Mouse (Mus musculus): ENCODE measurements around the gene 1700025B11Rik.
"Not testable (repeated sequence)": the region's sequence is repeated elsewhere in the genome, so short reads cannot be mapped to it uniquely, and the experiment has no call there.

Gene 1700025B11Rik

GRCm38 (mm10) chr15:77561792-77562191 is at the start of gene 1700025B11Rik:
TSS of gene 1700025B11Rik (minus strand) at chr15:77561892.
- DNase-seq (ENCODE audit: low spot score): no peak

GRCm38 (mm10) chr15:77606069-77606468 is 44.4 kb upstream of the 1700025B11Rik start:
- DNase-seq (ENCODE audit: low spot score): no peak

- DNase-seq (ENCODE audit: low spot score): no peak
Measured at GRCm38 (mm10) chr15:77598958-77599357, 37.3 kb upstream of the 1700025B11Rik start, which contains the start of gene Gm36245. TSS of gene Gm36245 (plus strand) at chr15:77599258.

- no peak for DNase-seq (ENCODE audit: low spot score)
Measured at GRCm38 (mm10) chr15:77598429-77598828, 36.7 kb upstream of the 1700025B11Rik start.

- DNase-seq (ENCODE audit: low spot score): no peak
Measured at GRCm38 (mm10) chr15:77595961-77596360, 34.3 kb upstream of the 1700025B11Rik start, which contains the start of gene Apol10b. TSS of gene Apol10b (minus strand) at chr15:77596125.

- DNase-seq (ENCODE audit: low spot score): no peak
Measured at GRCm38 (mm10) chr15:77593557-77593956, 31.9 kb upstream of the 1700025B11Rik start.

GRCm38 (mm10) chr15:77590881-77591280 is 29.2 kb upstream of the 1700025B11Rik start:
- DNase-seq (ENCODE audit: low spot score): no peak

GRCm38 (mm10) chr15:77588981-77589380 is 27.3 kb upstream of the 1700025B11Rik start:
- no peak for DNase-seq (ENCODE audit: low spot score)

- no peak for DNase-seq (ENCODE audit: low spot score)
Measured at GRCm38 (mm10) chr15:77587026-77587425, 25.3 kb upstream of the 1700025B11Rik start.

- DNase-seq (ENCODE audit: low spot score): no peak
Measured at GRCm38 (mm10) chr15:77581681-77582080, 20.0 kb upstream of the 1700025B11Rik start.

GRCm38 (mm10) chr15:77579311-77579710 is 17.6 kb upstream of the 1700025B11Rik start:
- DNase-seq (ENCODE audit: low spot score): no peak

GRCm38 (mm10) chr15:77578801-77579200 is 17.1 kb upstream of the 1700025B11Rik start:
- no peak for DNase-seq (ENCODE audit: low spot score)

GRCm38 (mm10) chr15:77563219-77563618 is 1.5 kb upstream of the 1700025B11Rik start:
- no peak for DNase-seq (ENCODE audit: low spot score)

GRCm38 (mm10) chr15:77539221-77539620 is 22.5 kb downstream of the 1700025B11Rik start:
- DNase-seq (ENCODE audit: low spot score): not testable (repeated sequence)

- no peak for DNase-seq (ENCODE audit: low spot score)
Measured at GRCm38 (mm10) chr15:77533216-77533615, 28.5 kb downstream of the 1700025B11Rik start, which contains the start of gene Apol7c. TSS of gene Apol7c (minus strand) at chr15:77533316.

GRCm38 (mm10) chr15:77523186-77523843 is 38.4 kb downstream of the 1700025B11Rik start:
- DNase-seq (ENCODE audit: low spot score): not testable (repeated sequence)

GRCm38 (mm10) chr15:77520596-77520995 is 41.1 kb downstream of the 1700025B11Rik start:
- not testable (repeated sequence) for DNase-seq (ENCODE audit: low spot score)
